Mouse (Mus musculus): Measurements from ENCODE around the gene Rnf150.

DNA sequence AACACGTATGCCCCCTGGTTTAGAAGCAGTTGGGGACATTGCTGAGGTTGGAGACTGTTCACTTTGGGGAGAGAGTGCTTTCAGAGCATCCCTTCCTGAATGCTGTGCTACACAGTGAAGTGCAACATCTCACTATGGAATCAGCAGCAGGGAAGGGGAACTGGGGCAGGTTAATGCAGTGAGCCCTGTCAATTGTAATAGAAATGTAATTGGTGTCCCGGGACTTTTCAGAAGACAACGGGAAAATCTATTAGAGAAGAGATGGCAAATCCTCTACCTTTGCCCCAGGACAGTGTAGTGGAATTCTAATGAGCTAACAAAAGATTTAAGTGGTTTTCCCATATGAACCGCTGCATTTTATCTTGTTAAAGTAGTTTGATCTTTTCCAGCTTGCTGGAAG lies 21.3 kb downstream of the Rnf150 start:
- TF ChIP-seq CTCF (IDR thresholded peaks at IDR 0.05; ENCODE audit: low read depth, low read length) (no peak), POLR2A (IDR thresholded peaks at IDR 0.05; ENCODE audit: borderline replicate concordance, low read depth, low read length) (no peak)
